Mouse (Mus musculus) brain, embryonic 14.5 days (tissue): ENCODE measurements at regions not wholly inside any gene's neighbourhood (a gene's known extent, or its start where the extent isn't known, plus 50 kb on each side); places are given as distances from the start of the nearest gene placed in this dataset.

Source experiments
- CTCF ChIP-seq: fragments of 200-500 bp; IDR thresholded peaks from 2 replicates; pipeline ENCODE4 v1.5.1; 2012; ENCODE audit warnings: inconsistent platforms, mild to moderate bottlenecking, moderate library complexity, borderline replicate concordance; ENCODE audit not compliant: insufficient read depth, insufficient read length; ENCODE audit errors: extremely low read depth
- POLR2A ChIP-seq: fragments of 200-500 bp; IDR thresholded peaks from 2 replicates; pipeline ENCODE4 v1.6.1; 2012; ENCODE audit warnings: mild to moderate bottlenecking, inconsistent platforms, borderline replicate concordance; ENCODE audit not compliant: poor library complexity, insufficient read depth, insufficient read length, severe bottlenecking; ENCODE audit errors: extremely low read depth

DNA sequence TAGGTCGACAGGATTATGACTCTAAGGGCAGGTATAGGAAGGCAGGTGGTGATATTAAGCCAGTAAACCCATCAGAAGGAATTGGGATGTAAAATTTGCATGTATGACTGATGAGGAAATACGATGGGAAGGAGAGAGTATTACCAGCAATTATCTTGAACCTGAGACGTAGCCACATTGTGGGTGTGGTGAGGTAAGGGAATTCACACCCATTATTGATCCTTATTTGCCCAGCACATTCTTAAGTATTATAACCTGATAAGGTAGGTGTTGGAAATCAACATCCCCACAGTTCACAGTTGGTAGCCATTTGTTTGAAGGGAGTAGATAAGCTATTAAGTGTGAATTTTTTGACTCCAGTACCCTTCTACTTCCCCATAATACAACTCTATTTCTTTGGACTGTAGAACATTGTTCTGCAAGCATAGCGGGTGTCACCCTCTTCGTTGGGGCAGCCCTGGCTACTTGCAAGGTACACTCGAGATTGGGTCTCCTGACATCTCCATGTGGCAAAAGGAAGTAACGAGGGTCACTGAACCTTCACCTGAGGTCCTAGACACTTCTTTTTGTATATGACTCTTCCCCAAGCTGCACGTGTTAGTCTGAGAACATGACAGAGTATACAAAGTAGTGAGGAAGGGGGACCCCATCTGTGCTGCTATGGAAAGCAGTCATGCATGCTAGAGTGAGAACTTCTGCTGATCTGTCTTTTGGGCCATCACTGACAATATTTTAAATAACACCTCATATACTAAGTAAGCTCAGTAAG lies 104.0 kb upstream of the Tnfaip3 start:
- TF ChIP-seq CTCF (no peak), POLR2A (no peak)
